Mouse (Mus musculus): ENCODE measurements around the gene Exosc1. TPM values are rescaled to one million over a fixed set of nuclear protein-coding genes. Genes with fewer than 3 reads are reported as not detected.
"Not testable (repeated sequence)": the region's sequence is repeated elsewhere in the genome, so short reads cannot be mapped to it uniquely, and the experiment has no call there.

Exosc1 gene
- total and polyA plus RNA-seq, 2 experiments from 2014 or later, result 1.7 to 32.1 TPM

DNA sequence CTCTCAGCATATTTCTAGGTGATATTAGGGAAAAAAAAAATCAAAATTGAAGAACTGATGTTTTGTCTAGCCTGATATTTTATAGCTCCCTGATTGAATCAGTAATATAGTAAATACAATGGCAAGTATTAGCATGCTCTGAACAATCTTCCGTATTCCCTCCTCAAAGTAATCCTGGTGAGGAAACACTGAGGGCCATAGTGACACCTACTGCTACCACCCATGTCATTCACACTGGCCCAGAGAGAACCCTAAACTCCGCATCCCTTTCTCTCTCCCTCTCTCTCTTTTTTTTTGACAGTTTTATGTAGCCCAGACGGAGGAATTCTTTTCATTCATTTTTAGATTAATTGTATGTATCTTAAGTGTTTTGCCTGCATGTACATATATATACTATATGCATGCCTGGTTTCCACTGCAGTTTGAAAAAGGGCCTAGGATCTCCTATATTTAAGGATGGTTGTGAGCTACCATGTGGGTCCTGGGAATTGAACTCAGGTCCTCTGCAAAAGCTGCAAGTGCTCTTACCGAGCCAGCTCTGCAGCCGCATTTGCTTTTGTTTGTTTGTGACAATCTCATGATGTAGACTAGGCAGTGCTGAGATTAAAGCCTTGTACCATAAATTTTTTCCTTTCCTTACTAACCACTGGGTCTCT lies 12.7 kb downstream of the Exosc1 start:
- H3K9me3 ChIP-seq (replicated peaks; ENCODE audit: control insufficient read depth, low read length), result no peaks in the 10 kb centered on the region
- DNase-seq (ENCODE audit: low spot score) (no peak), ATAC-seq (ENCODE audit: insufficient read depth, low read depth) (no peak)
- WGBS, result 74% methylated on average over 5 of the region's 5 CpGs
- no peak overlapping the region for H3K4me3 ChIP-seq (ENCODE audit: low read depth, low read length)
- peaks cover 64% of the 10 kb centered on the region for H3K36me3 ChIP-seq (replicated peaks; ENCODE audit: control insufficient read depth, insufficient read depth, low read length)
- H3K27me3 ChIP-seq (ENCODE audit: control insufficient read depth, insufficient read depth, low read length), result no peaks in the 10 kb centered on the region
- H3K4me1 ChIP-seq (ENCODE audit: control insufficient read depth, insufficient read depth), result no peaks in the 10 kb centered on the region
- TF ChIP-seq EP300 (IDR thresholded peaks at IDR 0.05; ENCODE audit: low read depth) (no peak), CTCF (IDR thresholded peaks at IDR 0.05; ENCODE audit: low read depth) (no peak)
- H3K9ac ChIP-seq (replicated peaks; ENCODE audit: low read depth, low read length), result no peak overlapping the region
- no peak overlapping the region for H3K4me2 ChIP-seq (ENCODE audit: low read depth, low read length)
- no peak overlapping the region for H3K27ac ChIP-seq (ENCODE audit: low read depth)

DNA sequence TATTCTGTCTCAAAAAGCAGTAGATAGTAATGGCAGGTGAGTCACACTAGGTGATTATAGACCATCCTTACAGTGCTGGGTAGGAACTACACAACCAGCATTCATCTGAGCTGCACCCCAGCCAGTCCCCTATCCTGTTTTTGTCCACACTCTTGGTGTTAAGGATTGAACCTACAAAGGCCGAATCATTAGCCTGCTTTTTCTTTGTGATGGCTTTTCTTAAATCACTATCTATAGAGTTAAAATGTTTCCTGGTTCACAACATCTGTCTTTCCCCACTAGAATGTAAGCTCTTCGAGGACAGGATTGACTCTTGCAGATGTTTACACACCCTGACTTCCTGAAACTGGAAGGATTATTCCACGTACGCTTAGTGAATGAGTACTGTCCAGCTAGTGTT lies 13.8 kb downstream of the Exosc1 start:
- no peak overlapping the region for H3K9ac ChIP-seq (replicated peaks; ENCODE audit: low read depth, low read length)
- DNase-seq (ENCODE audit: low spot score) (no peak), ATAC-seq (ENCODE audit: insufficient read depth, low read depth) (no peak)
- H3K4me3 ChIP-seq (ENCODE audit: low read depth, low read length), result no peak overlapping the region
- H3K4me2 ChIP-seq (ENCODE audit: low read depth, low read length), result no peak overlapping the region
- TF ChIP-seq EP300 (IDR thresholded peaks at IDR 0.05; ENCODE audit: low read depth), result no peak
- TF ChIP-seq CTCF (IDR thresholded peaks at IDR 0.05; ENCODE audit: low read depth), result no peak
- peaks cover 67% of the 10 kb centered on the region for H3K36me3 ChIP-seq (replicated peaks; ENCODE audit: control insufficient read depth, insufficient read depth, low read length)
- H3K27ac ChIP-seq (ENCODE audit: low read depth), result no peak overlapping the region
- WGBS, result 74% methylated on average over 4 of the region's 4 CpGs
- H3K9me3 ChIP-seq (replicated peaks; ENCODE audit: control insufficient read depth, low read length), result no peaks in the 10 kb centered on the region
- no peaks in the 10 kb centered on the region for H3K27me3 ChIP-seq (ENCODE audit: control insufficient read depth, insufficient read depth, low read length)
- peaks cover 9% of the 10 kb centered on the region; the same call in 1 of the 2 replicates for H3K4me1 ChIP-seq (ENCODE audit: control insufficient read depth, insufficient read depth)

DNA sequence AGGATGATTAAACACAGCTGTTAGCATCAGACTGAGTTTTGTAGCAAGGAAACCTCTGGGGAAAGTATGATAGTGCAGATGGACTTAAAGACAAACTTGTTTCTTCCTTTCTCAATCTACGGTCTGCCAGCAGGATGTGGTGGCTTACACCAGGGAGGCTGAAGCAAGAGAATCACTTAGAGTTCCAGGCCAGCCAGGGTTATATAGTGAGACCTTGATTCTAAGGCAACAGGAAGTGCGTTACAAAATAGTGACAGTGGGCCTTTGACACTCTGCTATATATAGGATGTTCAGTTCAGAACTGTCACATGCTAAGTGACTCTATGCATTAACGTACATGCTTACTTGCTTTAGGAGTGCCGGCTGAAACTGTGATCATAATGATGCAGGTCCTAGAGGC lies 16.4 kb downstream of the Exosc1 start:
- no peaks in the 10 kb centered on the region for H3K27me3 ChIP-seq (ENCODE audit: control insufficient read depth, insufficient read depth, low read length)
- peaks cover 52% of the 10 kb centered on the region for H3K36me3 ChIP-seq (replicated peaks; ENCODE audit: control insufficient read depth, insufficient read depth, low read length)
- H3K4me3 ChIP-seq (ENCODE audit: low read depth, low read length), result no peak overlapping the region
- no peak overlapping the region for H3K9ac ChIP-seq (replicated peaks; ENCODE audit: low read depth, low read length)
- TF ChIP-seq EP300 (IDR thresholded peaks at IDR 0.05; ENCODE audit: low read depth), result no peak
- TF ChIP-seq CTCF (IDR thresholded peaks at IDR 0.05; ENCODE audit: low read depth), result no peak
- no peak overlapping the region for H3K4me2 ChIP-seq (ENCODE audit: low read depth, low read length)
- peaks cover 21% of the 10 kb centered on the region for H3K4me1 ChIP-seq (ENCODE audit: control insufficient read depth, insufficient read depth)
- WGBS, result 74% methylated on average over 4 of the region's 4 CpGs
- DNase-seq (ENCODE audit: low spot score) (no peak), ATAC-seq (ENCODE audit: insufficient read depth, low read depth) (no peak)
- H3K9me3 ChIP-seq (replicated peaks; ENCODE audit: control insufficient read depth, low read length), result no peaks in the 10 kb centered on the region
- H3K27ac ChIP-seq (ENCODE audit: low read depth), result no peak overlapping the region

DNA sequence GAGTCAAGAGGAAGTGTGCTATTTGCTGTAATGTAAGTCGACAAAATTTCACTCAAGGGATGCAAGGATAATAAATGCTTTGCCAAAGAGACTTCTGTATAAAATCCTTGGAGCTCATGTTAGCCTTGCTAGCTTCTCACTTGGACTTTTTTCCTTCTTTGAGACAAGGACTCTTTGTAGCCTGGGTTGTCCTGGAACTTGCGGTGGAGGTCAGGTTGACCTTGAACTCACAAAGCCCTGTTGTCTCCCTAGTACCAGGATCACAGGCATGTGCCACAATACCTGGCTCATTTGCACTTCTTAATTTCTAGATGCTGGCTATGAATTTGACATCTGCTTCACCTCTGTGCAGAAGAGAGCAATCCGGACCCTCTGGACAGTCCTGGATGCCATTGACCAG lies 17.9 kb downstream of the Exosc1 start:
- Histone ChIP-seq H3K9me3 (replicated peaks; ENCODE audit: control insufficient read depth, low read length) (no peaks in the 10 kb centered on the region), H3K27ac (ENCODE audit: low read depth) (no peak overlapping the region), H3K4me3 (ENCODE audit: low read depth, low read length) (no peak overlapping the region), H3K27me3 (ENCODE audit: control insufficient read depth, insufficient read depth, low read length) (no peaks in the 10 kb centered on the region), H3K4me1 (ENCODE audit: control insufficient read depth, insufficient read depth) (peaks cover 21% of the 10 kb centered on the region), H3K9ac (replicated peaks; ENCODE audit: low read depth, low read length) (no peak overlapping the region), H3K36me3 (replicated peaks; ENCODE audit: control insufficient read depth, insufficient read depth, low read length) (peaks cover 42% of the 10 kb centered on the region), H3K4me2 (ENCODE audit: low read depth, low read length) (peak overlapping the region; percentile 92; the same call in 1 of the 2 replicates)
- DNase-seq (ENCODE audit: low spot score) (no peak), ATAC-seq (ENCODE audit: insufficient read depth, low read depth) (no peak)
- TF ChIP-seq EP300 (IDR thresholded peaks at IDR 0.05; ENCODE audit: low read depth), result no peak
- no peak for TF ChIP-seq CTCF (IDR thresholded peaks at IDR 0.05; ENCODE audit: low read depth)
- 50% methylated on average over 3 of the region's 3 CpGs for WGBS

DNA sequence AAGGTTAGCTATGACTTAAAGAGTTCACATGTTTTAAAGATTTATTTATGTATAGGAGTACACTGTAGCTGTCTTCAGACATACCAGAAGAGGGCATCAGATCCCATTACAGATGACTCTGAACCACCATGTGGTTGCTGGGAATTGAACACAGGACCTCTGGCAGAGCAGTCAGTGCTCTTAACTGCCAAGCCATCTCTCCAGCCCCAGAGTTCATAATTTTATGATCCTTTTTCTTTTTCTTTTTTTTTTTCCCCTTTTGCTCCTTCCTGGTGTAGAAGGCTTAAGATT lies 18.7 kb downstream of the Exosc1 start:
- not testable (repeated sequence) for ATAC-seq (ENCODE audit: insufficient read depth, low read depth); H3K9me3 ChIP-seq (replicated peaks; ENCODE audit: control insufficient read depth, low read length); H3K27me3 ChIP-seq (ENCODE audit: control insufficient read depth, insufficient read depth, low read length); H3K9ac ChIP-seq (replicated peaks; ENCODE audit: low read depth, low read length); DNase-seq (ENCODE audit: low spot score)
- Histone ChIP-seq H3K27ac (ENCODE audit: low read depth) (peak overlapping the region; percentile 20; the same call in 1 of the 2 replicates), H3K36me3 (replicated peaks; ENCODE audit: control insufficient read depth, insufficient read depth, low read length) (peaks cover 37% of the 10 kb centered on the region), H3K4me1 (ENCODE audit: control insufficient read depth, insufficient read depth) (peaks cover 21% of the 10 kb centered on the region), H3K4me3 (ENCODE audit: low read depth, low read length) (peak overlapping the region; percentile 79; the same call in 1 of the 2 replicates), H3K4me2 (ENCODE audit: low read depth, low read length) (peak overlapping the region; percentile 92)

All from heart, postnatal 0 days (tissue).